Mouse (Mus musculus): ENCODE results near the gene Nub1. TPM values are rescaled to one million over a fixed set of nuclear protein-coding genes. Genes with fewer than 3 reads are reported as not detected.

The Nub1 gene
- total RNA-seq (2021): 10 to 100 TPM; 73.5 to 77.9 TPM

DNA sequence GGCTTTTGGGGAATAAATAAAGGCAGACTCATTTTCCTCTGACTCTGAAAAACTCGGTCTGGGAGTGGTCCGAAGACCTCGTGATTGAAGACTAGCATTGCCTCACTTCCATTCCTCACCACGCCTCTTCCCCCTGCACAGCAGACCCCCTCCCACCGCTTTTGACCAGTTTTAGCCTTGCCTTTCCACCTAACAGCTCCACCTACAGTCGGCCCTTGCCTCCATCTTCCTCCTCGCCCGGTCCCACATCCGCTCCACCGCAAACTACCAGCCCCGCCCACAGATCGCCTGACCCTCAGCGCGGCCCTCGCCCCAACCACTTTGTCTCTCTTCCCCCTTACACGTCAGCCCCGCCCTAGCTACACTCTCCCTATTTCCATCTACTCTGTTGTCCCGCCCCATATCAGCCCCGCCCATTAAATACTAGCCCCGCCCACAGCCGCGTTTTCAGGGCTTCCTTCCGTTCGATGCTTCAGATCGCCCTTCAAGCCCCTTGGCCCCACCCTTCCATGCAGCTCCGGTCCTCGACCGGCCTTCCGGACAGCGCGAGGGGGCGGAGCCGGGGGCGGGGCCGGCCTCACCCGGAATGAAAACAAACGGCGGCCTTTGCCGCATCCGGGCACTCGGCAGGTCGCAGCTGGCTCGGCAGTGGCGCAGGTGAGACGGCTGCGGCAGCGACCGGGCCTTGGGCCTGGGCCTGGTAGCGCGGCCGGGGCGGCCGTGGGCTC lies at the start of gene Nub1:
Gene Nub1 (plus strand): TSS at position 167 of the 728 bp plus-strand sequence.
- peak; percentile 93 to 95 for DNase-seq (ENCODE audit: low spot score in 2 of 2)

GRCm38 (mm10) chr5:24636987-24637386 lies 48.3 kb upstream of the Nub1 start:
- intact Hi-C loops (cut with DNase I): no loop called here
- no peak for DNase-seq (ENCODE audit: low spot score in 2 of 2)

More for the DNA sequence above, at the start of gene Nub1:
- intact Hi-C loops (cut with DNase I): loop anchor here (1.0 to 5.0 kb wide), 3 partner anchors 65 to 222 kb away; no protein-coding TSS in a partner anchor

DNA sequence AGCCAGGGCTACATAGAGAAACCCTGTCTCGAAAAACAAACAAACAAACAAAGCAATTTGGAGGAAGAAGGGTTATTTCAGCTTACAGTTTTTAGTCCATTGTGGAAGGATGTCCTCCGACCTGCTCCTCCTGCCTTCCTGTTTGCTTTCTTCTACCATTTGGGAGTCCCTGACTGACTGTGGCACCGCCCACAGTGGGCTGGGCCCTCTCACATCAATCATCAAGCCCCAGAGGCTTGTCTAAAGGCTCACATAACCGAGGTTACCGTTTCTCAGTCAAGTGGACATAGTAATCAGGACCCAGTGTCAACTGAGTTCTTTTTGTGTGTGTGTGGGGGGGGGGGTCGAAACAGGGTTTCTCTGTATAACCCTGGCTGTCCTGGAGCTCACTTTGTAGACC lies 47.2 kb upstream of the Nub1 start:
- intact Hi-C loops (cut with DNase I): no loop called here
- no peak for DNase-seq (ENCODE audit: low spot score in 2 of 2)

GRCm38 (mm10) chr5:24639081-24639480 lies 46.3 kb upstream of the Nub1 start:
- no peak for DNase-seq (ENCODE audit: low spot score in 2 of 2)
- intact Hi-C loops (cut with DNase I): no loop called here

DNA sequence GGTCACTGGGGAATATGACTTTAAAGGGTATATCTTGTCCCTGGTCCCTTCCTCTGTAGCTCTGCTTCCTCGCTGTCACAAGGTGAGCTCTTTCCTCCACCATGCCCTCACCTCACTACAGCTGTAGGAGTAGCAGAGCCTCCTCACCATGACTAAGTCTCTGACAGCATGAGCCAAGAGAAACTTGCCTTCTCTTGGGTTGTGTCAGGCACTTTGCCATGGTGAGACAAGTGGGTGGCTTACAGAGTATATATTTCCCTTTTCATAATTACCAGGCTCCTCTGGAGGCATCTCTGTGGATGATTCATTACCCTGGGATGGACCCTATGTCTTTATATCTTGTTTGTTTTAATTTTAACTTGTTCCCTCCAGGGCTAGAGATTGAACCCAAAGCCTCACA lies 39.9 kb upstream of the Nub1 start:
- DNase-seq (ENCODE audit: low spot score in 2 of 2): no peak

DNA sequence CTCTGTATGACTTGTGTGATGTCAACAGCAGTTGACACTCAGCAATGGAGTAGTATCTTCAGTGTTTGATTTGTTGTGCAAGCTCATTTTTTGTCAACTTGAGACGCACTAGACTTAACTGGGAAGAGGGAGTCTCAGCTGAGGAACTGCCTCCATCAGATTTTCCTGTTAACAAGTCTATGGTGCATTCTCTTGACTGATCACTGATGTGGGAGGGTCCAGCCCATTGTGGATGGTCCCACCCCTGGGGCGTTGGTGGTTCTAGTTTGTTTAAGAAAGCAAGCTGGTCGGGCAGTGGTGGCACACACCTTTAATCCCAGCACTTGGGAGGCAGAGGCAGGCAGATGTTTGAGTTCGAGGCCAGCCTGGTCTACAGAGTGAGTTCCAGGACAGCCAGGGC lies 36.1 kb upstream of the Nub1 start:
- no peak for DNase-seq (ENCODE audit: low spot score in 2 of 2)
- intact Hi-C loops (cut with DNase I): no loop called here

More for the DNA sequence above, 39.9 kb upstream of the Nub1 start:
- intact Hi-C loops (cut with DNase I): no loop called here

GRCm38 (mm10) chr5:24649701-24650100 lies 35.6 kb upstream of the Nub1 start:
- intact Hi-C loops (cut with DNase I): loop anchor here (2.0 to 5.0 kb wide), 2 partner anchors 51 to 137 kb away; no protein-coding TSS in a partner anchor
- no peak for DNase-seq (ENCODE audit: low spot score in 2 of 2)

DNA sequence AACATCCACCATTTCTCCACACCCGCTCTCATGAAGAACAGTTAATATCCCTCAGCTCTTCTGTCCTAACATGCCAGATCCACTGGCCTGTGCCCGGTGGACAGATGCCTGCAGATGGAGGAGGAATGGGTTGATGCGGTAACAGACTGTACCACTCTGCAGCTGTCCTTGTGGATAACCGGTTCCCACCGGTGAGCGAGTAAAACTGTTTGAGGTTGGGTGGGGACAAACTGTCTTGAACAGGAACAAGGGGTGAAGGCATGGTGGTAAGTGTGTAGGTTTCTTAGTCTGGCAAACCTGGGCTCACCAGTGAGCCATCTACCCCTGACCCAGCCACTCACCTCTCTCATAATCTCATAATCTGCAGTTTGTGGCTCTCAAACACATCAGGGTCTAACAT lies 34.0 kb upstream of the Nub1 start:
- intact Hi-C loops (cut with DNase I): loop anchor here (2.0 to 5.0 kb wide), 2 partner anchors 53 to 139 kb away; no protein-coding TSS in a partner anchor
- DNase-seq (ENCODE audit: low spot score in 2 of 2): no peak

GRCm38 (mm10) chr5:24651768-24652752 lies 33.3 kb upstream of the Nub1 start:
- DNase-seq (ENCODE audit: low spot score in 2 of 2): peak; percentile 88 to 89
- intact Hi-C loops (cut with DNase I): loop anchor here (2.0 to 5.0 kb wide), 2 partner anchors 53 to 140 kb away; no protein-coding TSS in a partner anchor

GRCm38 (mm10) chr5:24652780-24653179 lies 32.6 kb upstream of the Nub1 start:
- DNase-seq (ENCODE audit: low spot score in 2 of 2): no peak
- intact Hi-C loops (cut with DNase I): loop anchor here (5.0 kb wide), 1 partner anchor 140 kb away; no protein-coding TSS in a partner anchor

- intact Hi-C loops (cut with DNase I): loop anchor here (5.0 kb wide), 1 partner anchor 142 kb away; no protein-coding TSS in a partner anchor
- DNase-seq (ENCODE audit: low spot score in 2 of 2): no peak
These were observed 30.8 kb upstream of the Nub1 start for GRCm38 (mm10) chr5:24654491-24654890.

DNA sequence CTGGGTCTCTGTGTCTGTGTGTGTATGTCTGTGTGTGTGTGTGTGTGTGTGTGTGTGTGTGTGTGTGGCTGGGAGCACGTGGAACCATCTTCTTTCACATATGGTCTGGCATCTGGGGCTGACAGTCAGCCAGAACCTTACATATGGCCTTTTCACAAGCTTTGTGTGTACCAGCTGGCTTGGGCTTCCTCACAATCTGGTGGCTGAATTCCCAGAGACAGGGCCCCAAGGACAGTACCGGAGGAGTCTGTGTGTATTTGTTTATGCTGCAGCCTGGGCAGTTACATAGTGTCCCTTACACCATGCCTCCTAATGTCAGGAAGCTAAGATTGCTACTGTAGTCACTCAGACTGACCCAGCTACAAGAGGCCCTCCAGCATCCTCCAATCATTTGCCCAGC lies 28.2 kb upstream of the Nub1 start:
- intact Hi-C loops (cut with DNase I): no loop called here
- peak; percentile 26 for DNase-seq (ENCODE audit: low spot score in 2 of 2)

GRCm38 (mm10) chr5:24659708-24660423 lies 25.5 kb upstream of the Nub1 start:
- no peak for DNase-seq (ENCODE audit: low spot score in 2 of 2)
- intact Hi-C loops (cut with DNase I): no loop called here

GRCm38 (mm10) chr5:24661457-24661856 lies 23.9 kb upstream of the Nub1 start:
- DNase-seq (ENCODE audit: low spot score in 2 of 2): no peak
- intact Hi-C loops (cut with DNase I): no loop called here

- peak; percentile 66 to 80 for DNase-seq (ENCODE audit: low spot score in 2 of 2)
- intact Hi-C loops (cut with DNase I): loop anchor here (2.0 kb wide), 2 partner anchors 105 to 337 kb away; no protein-coding TSS in a partner anchor
These were observed 11.1 kb upstream of the Nub1 start for GRCm38 (mm10) chr5:24674238-24674637.

GRCm38 (mm10) chr5:24681436-24681835 lies 3.9 kb upstream of the Nub1 start:
- no peak for DNase-seq (ENCODE audit: low spot score in 2 of 2)
- intact Hi-C loops (cut with DNase I): no loop called here

- DNase-seq (ENCODE audit: low spot score in 2 of 2): peak; percentile 59
- intact Hi-C loops (cut with DNase I): loop anchor here (1.0 to 5.0 kb wide), 3 partner anchors 66 to 223 kb away; no protein-coding TSS in a partner anchor
These were observed 560 bp upstream of the Nub1 start for GRCm38 (mm10) chr5:24684578-24685365.

DNA sequence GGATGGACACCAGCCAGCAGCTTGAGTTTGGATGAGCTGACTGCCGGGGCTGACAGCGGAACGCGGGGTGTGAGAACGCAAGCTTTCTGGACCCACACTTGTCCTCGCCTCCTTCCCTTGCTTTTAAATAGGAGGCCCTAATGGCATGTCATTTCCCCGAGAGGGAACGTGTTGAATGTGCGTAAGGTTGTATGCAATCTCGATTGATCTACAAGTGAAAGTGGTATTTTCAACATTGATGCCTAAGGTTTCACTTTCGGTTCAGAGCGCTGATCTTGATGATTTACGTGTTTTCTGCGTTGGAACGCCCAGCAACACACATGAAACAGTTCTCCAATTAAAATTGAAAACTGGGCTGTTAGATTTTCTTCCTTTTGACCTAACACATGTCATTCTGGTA lies 844 bp downstream of the Nub1 start:
- intact Hi-C loops (cut with DNase I): loop anchor here (5.0 kb wide), 1 partner anchor 221 kb away; no protein-coding TSS in a partner anchor

More for the DNA sequence above, 844 bp downstream of the Nub1 start:
- DNase-seq (ENCODE audit: low spot score in 2 of 2): no peak

Data from left cerebral cortex, postnatal 36 days (tissue).